Mouse (Mus musculus) cerebellum, adult 2 months (tissue): ENCODE measurements at regions not wholly inside any gene's neighbourhood (a gene's known extent, or its start where the extent isn't known, plus 50 kb on each side); places are given as distances from the start of the nearest gene placed in this dataset.

Experiments
- DNase-seq, 2 experiments: peaks; one replicate each; pipeline ENCODE4 v3.0.0; 2021
- H3K27ac ChIP-seq: fragments of 200-500 bp; 2 replicates; pipeline ENCODE4 v1.5.1; 2012; ENCODE audit warnings: low read length, control low read depth, inconsistent platforms; ENCODE audit not compliant: insufficient read depth
- H3K27me3 ChIP-seq: fragments of 200-500 bp; 2 replicates; pipeline ENCODE4 v1.6.1; 2012; ENCODE audit warnings: inconsistent platforms, mild to moderate bottlenecking, low read length, moderate library complexity; ENCODE audit not compliant: control insufficient read depth, insufficient read depth
- H3K4me1 ChIP-seq: fragments of 200-500 bp; 2 replicates; pipeline ENCODE4 v1.6.1; 2011; ENCODE audit warnings: low read length; ENCODE audit not compliant: control insufficient read depth, insufficient read depth
- H3K4me3 ChIP-seq: fragments of 200-500 bp; replicated peaks from 2 replicates; pipeline ENCODE3; 2011; ENCODE audit warnings: mild to moderate bottlenecking, low read depth, low read length, control low read depth; ENCODE audit not compliant: insufficient read depth
- CTCF ChIP-seq: fragments of 200-500 bp; IDR thresholded peaks from 2 replicates; pipeline ENCODE4 v1.5.1; 2011; ENCODE audit warnings: low read depth, mild to moderate bottlenecking, control low read depth, low read length, moderate library complexity, borderline replicate concordance; ENCODE audit not compliant: insufficient read depth
- POLR2A ChIP-seq: fragments of 200-500 bp; IDR thresholded peaks from 2 replicates; pipeline ENCODE4 v1.6.1; 2011; ENCODE audit warnings: low read length, control low read depth, borderline replicate concordance; ENCODE audit not compliant: insufficient read depth
- WGBS: fragments of 180-500 bp; shearing (Covaris S2); methylation state at CpG from one replicate; pipeline ENCODE4 v1.1.7; 2018; 5-methylcytosine and 5-hydroxymethylcytosine counted together

GRCm38 (mm10) chr6:100148751-100149457 lies 138.4 kb downstream of the Rybp start:
- 69% methylated on average over 4 of the region's 4 CpGs for WGBS
- Histone ChIP-seq H3K4me3 (no peak overlapping the region), H3K27ac (no peak overlapping the region), H3K4me1 (peaks cover 35% of the 10 kb centered on the region), H3K27me3 (no peaks in the 10 kb centered on the region)
- TF ChIP-seq POLR2A, result no peak
- no peak for TF ChIP-seq CTCF
- DNase-seq, result no peak

- H3K4me3 ChIP-seq, result no peak overlapping the region
- no peaks in the 10 kb centered on the region for H3K27me3 ChIP-seq
- DNase-seq, result peak in 1 of 2 experiments; percentile 29
- WGBS, result 35% methylated on average over 5 of the region's 5 CpGs
- TF ChIP-seq CTCF, result no peak
- no peak for TF ChIP-seq POLR2A
- H3K4me1 ChIP-seq, result peaks cover 35% of the 10 kb centered on the region
- no peak overlapping the region for H3K27ac ChIP-seq
These were observed 140.8 kb downstream of the Rybp start for GRCm38 (mm10) chr6:100146360-100146935.

GRCm38 (mm10) chr6:100145869-100146268 lies 141.4 kb downstream of the Rybp start:
- no peak overlapping the region for H3K27ac ChIP-seq
- TF ChIP-seq CTCF (no peak), POLR2A (no peak)
- peaks cover 35% of the 10 kb centered on the region for H3K4me1 ChIP-seq
- DNase-seq, result no peak
- WGBS, result 94% methylated on average over 2 of the region's 2 CpGs
- no peak overlapping the region for H3K4me3 ChIP-seq
- no peaks in the 10 kb centered on the region for H3K27me3 ChIP-seq

- Histone ChIP-seq H3K4me1 (peaks cover 26% of the 10 kb centered on the region), H3K27me3 (no peaks in the 10 kb centered on the region), H3K4me3 (no peak overlapping the region), H3K27ac (no peak overlapping the region)
- 90% methylated on average over 4 of the region's 4 CpGs for WGBS
- TF ChIP-seq CTCF (no peak), POLR2A (no peak)
- DNase-seq, result peak in 1 of 2 experiments; percentile 16
These were observed 142.6 kb downstream of the Rybp start for GRCm38 (mm10) chr6:100144544-100145287.

- H3K4me1 ChIP-seq, result peaks cover 20% of the 10 kb centered on the region
- peak; percentile 80 to 86 for DNase-seq
- WGBS, result 7% methylated on average over 16 of the region's 16 CpGs
- TF ChIP-seq POLR2A (no peak), CTCF (no peak)
- no peak overlapping the region for H3K27ac ChIP-seq
- H3K4me3 ChIP-seq, result no peak overlapping the region
- H3K27me3 ChIP-seq, result no peaks in the 10 kb centered on the region
These were observed 143.5 kb downstream of the Rybp start for GRCm38 (mm10) chr6:100143586-100144301.

- Histone ChIP-seq H3K27ac (no peak overlapping the region), H3K27me3 (no peaks in the 10 kb centered on the region), H3K4me1 (peaks cover 15% of the 10 kb centered on the region), H3K4me3 (no peak overlapping the region)
- no peak for DNase-seq
- no peak for TF ChIP-seq CTCF
- no peak for TF ChIP-seq POLR2A
- WGBS, result 86% methylated on average over 5 of the region's 5 CpGs
These were observed 146.1 kb downstream of the Rybp start for GRCm38 (mm10) chr6:100141225-100141624.

GRCm38 (mm10) chr6:100140581-100141114 lies 146.6 kb downstream of the Rybp start:
- TF ChIP-seq POLR2A, result no peak
- no peak for TF ChIP-seq CTCF
- Histone ChIP-seq H3K27me3 (no peaks in the 10 kb centered on the region), H3K4me3 (no peak overlapping the region), H3K27ac (no peak overlapping the region), H3K4me1 (peaks cover 9% of the 10 kb centered on the region)
- WGBS, result 67% methylated on average over 6 of the region's 6 CpGs
- DNase-seq, result no peak
